Mouse (Mus musculus): ENCODE data around the gene Pmm1. TPM values are rescaled to one million over a fixed set of nuclear protein-coding genes. Genes with fewer than 3 reads are reported as not detected.

The Pmm1 gene
- polyA plus RNA-seq, 1 experiment from 2014 or later: 39.0 TPM

DNA sequence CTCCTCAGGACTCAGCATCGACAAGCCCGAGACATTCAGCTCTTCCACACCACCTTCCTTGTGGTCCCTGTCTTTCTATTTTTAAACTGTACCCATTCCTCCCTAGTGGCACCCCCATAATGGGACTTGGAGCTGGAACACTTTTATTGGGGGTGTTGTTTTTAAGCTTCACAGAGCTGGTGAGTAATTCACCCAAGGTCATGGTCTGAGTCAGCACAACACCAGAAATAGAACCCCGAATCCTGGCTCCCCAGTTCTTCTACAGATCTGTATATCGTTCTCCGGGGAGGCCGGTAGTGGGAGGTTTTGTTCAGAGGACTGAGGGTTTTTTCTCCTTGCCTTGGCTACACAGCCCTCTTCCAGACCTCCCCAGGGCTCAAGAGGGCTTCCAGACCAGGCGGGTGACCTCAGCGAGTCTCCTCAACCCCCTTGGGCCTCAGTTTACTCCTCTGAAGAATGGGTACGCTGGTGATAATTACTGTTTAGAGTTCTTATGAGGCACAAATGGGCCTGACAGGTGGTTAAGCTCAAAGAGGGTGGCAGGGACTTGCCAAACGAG is 21.5 kb downstream of the Pmm1 start:
- H3K9me3 ChIP-seq (ENCODE audit: low read depth, low read length): no peaks in the 10 kb centered on the region
- peaks cover 12% of the 10 kb centered on the region for H3K4me1 ChIP-seq (ENCODE audit: insufficient read depth)
- H3K4me2 ChIP-seq: no peak overlapping the region
- no peak for TF ChIP-seq CTCF (IDR thresholded peaks at IDR 0.05; ENCODE audit: low read depth)
- WGBS: 85% methylated on average over 10 of the region's 10 CpGs
- no peak for DNase-seq
- no peak for ATAC-seq (ENCODE audit: insufficient read depth)
- no peaks in the 10 kb centered on the region for H3K27me3 ChIP-seq (ENCODE audit: insufficient read depth, low read length)
- no peak overlapping the region for H3K9ac ChIP-seq
- H3K36me3 ChIP-seq (ENCODE audit: insufficient read depth): no peaks in the 10 kb centered on the region
- H3K4me3 ChIP-seq (ENCODE audit: low read depth, low read length): no peak overlapping the region
- no peak overlapping the region for H3K27ac ChIP-seq (ENCODE audit: low read depth)

DNA sequence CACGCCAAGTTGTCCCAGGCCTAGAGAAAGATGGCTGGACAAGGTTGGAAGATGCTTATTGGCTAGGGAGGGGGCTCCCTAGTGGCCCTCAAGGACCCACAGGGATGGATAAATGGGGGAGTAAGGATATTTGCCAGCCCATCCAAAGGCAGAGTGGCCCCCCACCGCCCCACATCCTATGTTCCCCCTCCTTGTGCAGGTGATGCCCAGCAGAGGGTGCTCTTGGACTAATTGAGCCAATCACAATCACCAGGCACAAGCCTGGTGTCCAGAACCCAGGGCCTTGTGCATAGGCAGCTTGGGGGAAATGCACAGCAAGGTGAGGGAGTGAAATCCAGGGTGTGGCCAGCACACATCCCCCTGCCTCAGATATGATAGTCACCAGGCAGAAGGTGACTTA is 22.5 kb downstream of the Pmm1 start:
- Histone ChIP-seq H3K4me2 (peak overlapping the region; percentile 70; the same call in 1 of the 2 replicates), H3K9ac (no peak overlapping the region), H3K27me3 (ENCODE audit: insufficient read depth, low read length) (no peaks in the 10 kb centered on the region), H3K4me1 (ENCODE audit: insufficient read depth) (peaks cover 12% of the 10 kb centered on the region), H3K36me3 (ENCODE audit: insufficient read depth) (no peaks in the 10 kb centered on the region), H3K27ac (ENCODE audit: low read depth) (no peak overlapping the region), H3K9me3 (ENCODE audit: low read depth, low read length) (no peaks in the 10 kb centered on the region), H3K4me3 (ENCODE audit: low read depth, low read length) (no peak overlapping the region)
- DNase-seq (peak; percentile 58), ATAC-seq (ENCODE audit: insufficient read depth) (no peak)
- 27% methylated on average over 2 of the region's 2 CpGs for WGBS
- peak; percentile 74 for TF ChIP-seq CTCF (IDR thresholded peaks at IDR 0.05; ENCODE audit: low read depth)

DNA sequence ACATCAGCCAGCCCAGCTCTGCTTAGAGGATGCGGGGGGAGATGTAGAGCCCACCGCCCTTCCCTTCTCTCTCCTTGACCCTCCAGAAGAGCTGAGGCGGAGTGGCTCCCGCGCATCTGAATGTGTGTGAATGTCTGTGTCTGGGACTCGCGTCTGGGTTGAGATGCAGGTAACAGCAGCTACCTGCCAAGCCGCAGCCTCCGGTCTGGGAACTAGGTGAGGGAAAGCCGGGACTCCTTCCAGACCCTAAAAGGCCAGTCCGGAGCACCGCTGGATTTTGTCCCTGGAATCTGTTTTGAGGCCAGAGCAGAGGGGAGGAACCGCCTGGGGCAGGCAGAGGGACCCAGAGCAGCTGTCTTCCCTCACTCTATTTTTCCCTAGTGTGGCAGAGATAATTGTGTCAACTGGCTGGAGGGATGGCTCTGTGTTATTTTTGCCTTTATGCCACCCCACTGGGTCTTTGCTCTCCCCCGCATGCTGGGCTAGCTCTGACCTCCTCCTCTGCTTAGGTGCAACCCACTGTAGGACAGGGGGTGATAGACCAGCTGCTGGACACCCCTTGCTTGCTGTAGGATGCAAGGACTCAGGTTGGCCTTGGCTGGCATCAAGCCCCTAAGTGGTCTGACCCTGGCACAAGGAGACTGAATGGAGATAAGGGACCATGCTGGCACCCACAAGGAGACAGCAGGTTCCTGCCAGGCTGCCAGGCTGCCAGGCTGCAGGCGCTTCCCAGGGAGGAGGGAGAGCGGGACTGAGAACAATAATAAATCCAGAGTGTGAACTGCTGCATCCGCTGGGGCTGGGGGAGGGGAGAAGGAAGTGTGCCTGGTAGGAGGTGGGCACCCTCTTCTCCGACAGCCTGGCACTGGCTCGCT is 23.4 kb downstream of the Pmm1 start:
- Histone ChIP-seq H3K36me3 (ENCODE audit: insufficient read depth) (no peaks in the 10 kb centered on the region), H3K9me3 (ENCODE audit: low read depth, low read length) (no peaks in the 10 kb centered on the region), H3K4me2 (peak overlapping the region; percentile 70), H3K4me3 (ENCODE audit: low read depth, low read length) (peak overlapping the region; percentile 43), H3K9ac (peak overlapping the region; percentile 52), H3K27me3 (ENCODE audit: insufficient read depth, low read length) (no peaks in the 10 kb centered on the region), H3K27ac (ENCODE audit: low read depth) (peak overlapping the region; percentile 59), H3K4me1 (ENCODE audit: insufficient read depth) (peaks cover 12% of the 10 kb centered on the region)
- peak; percentile 54 for DNase-seq
- TF ChIP-seq CTCF (IDR thresholded peaks at IDR 0.05; ENCODE audit: low read depth): no peak
- WGBS: 9% methylated on average over 19 of the region's 19 CpGs
- peak; percentile 33; the same call in 1 of the 2 replicates for ATAC-seq (ENCODE audit: insufficient read depth)

DNA sequence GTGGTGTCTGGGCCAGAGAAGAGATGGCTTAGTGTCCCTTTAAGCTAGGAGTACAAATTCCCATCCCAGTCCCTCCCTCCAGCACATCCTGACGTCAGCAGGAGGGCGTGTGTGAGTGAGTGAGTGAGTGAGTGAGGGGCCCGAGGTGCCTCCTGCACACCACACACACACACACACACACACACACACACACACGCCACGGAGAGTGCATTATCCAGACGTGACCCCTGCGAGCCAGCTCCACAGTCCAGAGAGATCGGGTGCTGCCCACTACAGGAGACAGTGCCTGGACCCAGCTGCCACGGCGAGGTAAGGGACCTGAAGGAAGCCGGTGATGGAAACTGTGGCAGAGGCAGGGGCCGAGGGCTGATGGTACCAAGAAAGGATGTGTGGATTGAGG is 24.1 kb downstream of the Pmm1 start, which contains the start of gene Csdc2:
Gene Csdc2, plus strand, starts transcription at position 81 of the 400 bp plus-strand sequence.
- TF ChIP-seq CTCF (IDR thresholded peaks at IDR 0.05; ENCODE audit: low read depth): peak; percentile 43
- Histone ChIP-seq H3K9ac (peak within 1 kb of the TSS; percentile 52), H3K4me1 (ENCODE audit: insufficient read depth) (peaks cover 12% of the 10 kb centered on the region), H3K36me3 (ENCODE audit: insufficient read depth) (no peaks in the 10 kb centered on the region), H3K4me3 (ENCODE audit: low read depth, low read length) (peak within 1 kb of the TSS; percentile 43), H3K9me3 (ENCODE audit: low read depth, low read length) (no peaks in the 10 kb centered on the region), H3K27ac (ENCODE audit: low read depth) (peak within 1 kb of the TSS; percentile 59), H3K4me2 (peak within 1 kb of the TSS; percentile 70), H3K27me3 (ENCODE audit: insufficient read depth, low read length) (no peaks in the 10 kb centered on the region)
- DNase-seq (peak; percentile 76), ATAC-seq (ENCODE audit: insufficient read depth) (peak; percentile 74)
- under 1% methylated on average over 12 of the region's 12 CpGs for WGBS

DNA sequence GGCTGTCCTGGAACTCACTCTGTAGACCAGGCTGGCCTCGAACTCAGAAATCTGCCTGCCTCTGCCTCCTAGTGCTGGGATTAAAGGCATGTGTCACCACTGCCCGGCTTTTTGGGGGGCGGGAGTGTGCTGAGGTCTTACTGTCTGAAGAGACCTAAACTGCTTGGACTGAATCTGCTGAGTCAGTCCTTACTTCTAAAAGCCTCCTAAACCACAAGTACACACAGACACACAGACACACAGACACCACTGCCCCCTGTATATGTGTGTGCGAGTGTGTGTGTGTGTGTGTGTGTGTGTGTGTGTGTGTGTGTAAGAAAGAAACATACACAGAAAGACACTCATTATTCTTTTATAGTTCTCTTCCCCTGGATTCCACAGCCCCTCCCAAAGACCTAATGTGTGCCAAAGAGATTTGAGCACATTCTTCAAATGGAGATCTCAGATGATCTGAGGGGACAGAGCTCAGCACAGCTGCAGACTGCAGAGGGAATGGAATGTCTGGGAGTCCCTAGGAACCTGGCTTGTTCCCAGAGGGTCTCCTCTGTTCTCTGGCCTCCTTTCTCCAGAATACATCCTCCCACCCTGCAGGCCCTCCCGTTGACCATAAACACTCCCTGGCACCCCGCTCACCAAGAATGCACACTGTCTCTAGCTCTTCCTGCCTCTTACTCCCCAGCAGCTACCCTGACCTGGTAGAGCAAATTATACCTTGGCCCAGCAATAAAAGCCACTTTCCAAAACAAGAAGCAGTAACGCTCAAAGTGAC is 24.7 kb downstream of the Pmm1 start:
- TF ChIP-seq CTCF (IDR thresholded peaks at IDR 0.05; ENCODE audit: low read depth): no peak
- Histone ChIP-seq H3K36me3 (ENCODE audit: insufficient read depth) (no peaks in the 10 kb centered on the region), H3K4me1 (ENCODE audit: insufficient read depth) (peaks cover 12% of the 10 kb centered on the region), H3K9me3 (ENCODE audit: low read depth, low read length) (no peaks in the 10 kb centered on the region), H3K27me3 (ENCODE audit: insufficient read depth, low read length) (no peaks in the 10 kb centered on the region), H3K27ac (ENCODE audit: low read depth) (peak overlapping the region; percentile 59), H3K4me3 (ENCODE audit: low read depth, low read length) (peak overlapping the region; percentile 43), H3K4me2 (peak overlapping the region; percentile 70), H3K9ac (peak overlapping the region; percentile 52)
- DNase-seq (peak; percentile 58), ATAC-seq (ENCODE audit: insufficient read depth) (peak; percentile 55)
- WGBS: 47% methylated on average over 7 of the region's 7 CpGs

DNA sequence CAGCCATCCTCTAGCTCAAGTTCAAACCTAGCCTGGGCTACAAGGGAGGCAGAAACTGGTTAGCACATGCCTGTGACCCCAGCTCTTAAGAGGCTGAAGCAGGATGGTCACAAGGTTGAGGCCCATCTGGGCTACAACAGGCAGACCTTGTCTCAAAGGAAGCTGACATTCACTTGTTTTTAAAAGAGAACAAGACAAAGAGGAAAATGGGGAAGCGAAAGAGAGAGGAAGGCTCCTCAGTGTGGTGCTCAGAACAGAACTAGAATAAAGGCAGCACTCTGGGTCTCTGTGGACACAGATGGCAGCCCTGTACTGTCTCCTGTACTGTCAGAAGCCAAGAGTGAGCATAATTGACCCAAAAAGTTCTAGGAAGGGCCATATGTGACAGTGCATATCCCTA is 26.7 kb downstream of the Pmm1 start:
- no peaks in the 10 kb centered on the region for H3K36me3 ChIP-seq (ENCODE audit: insufficient read depth)
- no peak for DNase-seq

More for the DNA sequence above, 26.7 kb downstream of the Pmm1 start:
- no peaks in the 10 kb centered on the region for H3K27me3 ChIP-seq (ENCODE audit: insufficient read depth, low read length)
- H3K27ac ChIP-seq (ENCODE audit: low read depth): no peak overlapping the region
- H3K9me3 ChIP-seq (ENCODE audit: low read depth, low read length): no peaks in the 10 kb centered on the region
- peaks cover 12% of the 10 kb centered on the region for H3K4me1 ChIP-seq (ENCODE audit: insufficient read depth)
- H3K4me3 ChIP-seq (ENCODE audit: low read depth, low read length): no peak overlapping the region
- no peak for TF ChIP-seq CTCF (IDR thresholded peaks at IDR 0.05; ENCODE audit: low read depth)
- ATAC-seq (ENCODE audit: insufficient read depth): no peak
- 88% methylated on average over 1 of the region's 1 CpGs for WGBS
- no peak overlapping the region for H3K4me2 ChIP-seq
- H3K9ac ChIP-seq: no peak overlapping the region

Data from lung, embryonic 14.5 days (tissue).